Mouse (Mus musculus) liver, adult 2 months (tissue): ENCODE measurements around the gene Frrs1l.

ENCODE experiments used
- CTCF ChIP-seq: fragments of 200-500 bp; IDR thresholded peaks from 2 replicates; pipeline ENCODE4 v1.5.1; 2011; ENCODE audit warnings: low read depth, low read length, control low read depth
- POLR2A ChIP-seq: fragments of 200-500 bp; IDR thresholded peaks from 2 replicates; pipeline ENCODE4 v1.6.1; 2011; ENCODE audit warnings: low read length, control low read depth; ENCODE audit not compliant: insufficient read depth; ENCODE audit errors: extremely low read depth

GRCm38 (mm10) chr4:56942567-56942966 lies 47.6 kb downstream of the Frrs1l start:
- TF ChIP-seq CTCF: no peak
- TF ChIP-seq POLR2A: no peak
